Mouse (Mus musculus) layer of hippocampus, adult 9-11 months (tissue): ENCODE data around the gene Ap2a2.

ENCODE experiments used
- DNase-seq: peaks from one replicate; pipeline ENCODE4 v3.0.0; 2022

Gene Ap2a2

DNA sequence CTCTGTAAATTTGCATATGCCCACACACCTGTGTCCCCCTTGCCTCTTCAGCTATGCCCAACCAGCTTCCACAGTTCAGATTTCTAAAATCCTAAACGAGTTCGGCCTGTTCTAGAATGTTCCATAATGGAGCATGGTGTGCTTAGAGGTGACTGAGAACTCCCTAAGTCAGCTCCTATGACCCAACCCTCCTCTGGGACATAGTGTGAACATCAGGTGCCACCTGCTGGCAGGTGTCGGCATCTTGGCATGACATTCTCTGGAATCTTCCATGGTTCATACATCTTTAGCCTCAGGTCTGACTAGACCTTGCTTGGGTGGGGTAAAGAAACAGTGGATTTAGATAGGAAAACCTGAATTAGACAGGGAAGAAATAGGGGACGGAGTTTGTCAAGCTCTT lies 109.0 kb downstream of the Ap2a2 start:
- no peak for DNase-seq

DNA sequence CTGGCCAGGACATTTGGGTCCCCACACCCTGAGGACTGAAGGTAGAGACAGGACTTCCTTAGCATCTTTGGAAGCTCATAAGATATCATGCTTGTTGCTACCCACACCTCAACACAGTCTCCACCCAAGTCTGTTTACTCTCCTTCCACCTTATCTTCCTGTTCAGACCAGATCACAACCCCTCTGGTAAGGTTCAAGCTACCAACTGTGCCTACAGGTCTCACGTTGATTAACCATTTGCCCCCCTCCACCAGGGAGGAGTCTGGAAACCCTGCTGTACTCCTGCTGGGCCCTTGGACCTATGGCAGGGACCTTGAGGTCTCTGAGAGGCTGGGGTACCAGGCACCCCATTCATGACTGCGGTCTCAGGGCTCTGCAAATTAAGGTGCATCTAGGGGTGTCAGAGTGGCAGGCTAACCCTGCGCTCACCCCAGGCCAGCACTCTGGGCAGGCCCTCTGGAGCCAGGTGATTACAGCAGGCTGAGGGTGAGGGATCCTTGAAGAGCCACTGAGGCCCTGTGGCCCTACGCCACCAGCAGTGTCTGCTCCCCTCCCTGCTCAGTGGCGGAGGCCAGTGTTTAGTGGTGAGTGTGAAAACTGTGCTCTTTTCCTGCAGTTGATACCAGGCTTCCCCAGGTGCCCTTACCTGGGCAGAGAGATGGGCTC lies 109.8 kb downstream of the Ap2a2 start:
- DNase-seq = no peak

DNA sequence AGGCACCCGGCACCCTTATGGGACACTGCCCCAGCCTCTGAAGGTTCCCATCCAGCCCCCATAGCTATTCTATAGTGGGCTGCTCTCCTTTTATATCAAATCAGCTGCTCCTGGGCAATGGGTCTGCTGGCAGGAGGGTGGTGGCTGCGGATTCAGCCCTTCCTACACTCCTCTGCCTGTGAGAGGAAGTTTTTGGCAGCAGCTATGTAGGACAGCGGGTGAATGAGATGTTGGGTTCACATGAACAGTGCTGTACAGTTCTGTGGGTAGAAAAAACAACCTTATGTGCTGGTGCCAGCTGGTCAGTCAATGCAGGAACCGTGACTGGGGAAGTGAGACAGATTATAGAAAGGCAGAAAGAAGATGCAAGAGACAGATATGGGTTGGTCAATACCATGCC lies 116.9 kb downstream of the Ap2a2 start:
- no peak for DNase-seq
